Mouse (Mus musculus): ENCODE data around the gene Glrx5.

The Glrx5 gene

GRCm38 (mm10) chr12:105004956-105005714, 27.4 kb upstream of the Glrx5 start:
- no peak for DNase-seq

GRCm38 (mm10) chr12:105005715-105005972, 26.8 kb upstream of the Glrx5 start:
- no peak for DNase-seq

- DNase-seq, result no peak
These were observed 24.3 kb upstream of the Glrx5 start for GRCm38 (mm10) chr12:105008150-105008549.

GRCm38 (mm10) chr12:105008752-105009178, 23.7 kb upstream of the Glrx5 start:
- DNase-seq, result peak; percentile 53

- DNase-seq, result peak; percentile 72
These were observed 22.9 kb upstream of the Glrx5 start, which contains the start of gene Syne3 for GRCm38 (mm10) chr12:105009370-105010212. Syne3 (minus strand) TSS chr12:105009809.

- DNase-seq, result no peak
These were observed 22.2 kb upstream of the Glrx5 start for GRCm38 (mm10) chr12:105010213-105010790.

- DNase-seq, result no peak
These were observed 20.9 kb upstream of the Glrx5 start for GRCm38 (mm10) chr12:105011589-105011988.

- DNase-seq, result no peak
These were observed 20.2 kb upstream of the Glrx5 start for GRCm38 (mm10) chr12:105012314-105012713.

GRCm38 (mm10) chr12:105013065-105013464, 19.4 kb upstream of the Glrx5 start:
- peak; percentile 70 for DNase-seq

- no peak for DNase-seq
These were observed 16.3 kb upstream of the Glrx5 start for GRCm38 (mm10) chr12:105016199-105016598.

- DNase-seq, result no peak
These were observed 15.8 kb upstream of the Glrx5 start for GRCm38 (mm10) chr12:105016639-105017038.

- peak; percentile 25 for DNase-seq
These were observed 12.9 kb upstream of the Glrx5 start for GRCm38 (mm10) chr12:105019359-105020219.

- DNase-seq, result no peak
These were observed 10.9 kb upstream of the Glrx5 start for GRCm38 (mm10) chr12:105021441-105022069.

GRCm38 (mm10) chr12:105022141-105022540, 10.3 kb upstream of the Glrx5 start:
- DNase-seq, result no peak

- no peak for DNase-seq
These were observed 9.7 kb upstream of the Glrx5 start for GRCm38 (mm10) chr12:105022776-105023175.

- DNase-seq, result peak; percentile 82
These were observed 7.1 kb upstream of the Glrx5 start for GRCm38 (mm10) chr12:105025271-105025946.

- no peak for DNase-seq
These were observed 6.4 kb upstream of the Glrx5 start for GRCm38 (mm10) chr12:105025947-105026586.

- peak; percentile 84 for DNase-seq
These were observed 5.0 kb upstream of the Glrx5 start for GRCm38 (mm10) chr12:105027323-105027991.

GRCm38 (mm10) chr12:105029890-105030289, 2.6 kb upstream of the Glrx5 start:
- DNase-seq, result no peak
